Mouse (Mus musculus): ENCODE results near the gene Ppil1. TPM values are rescaled to one million over a fixed set of nuclear protein-coding genes. Genes with fewer than 3 reads are reported as not detected.

The Ppil1 gene
- polyA plus RNA-seq, 1 experiment from 2014 or later, result 129 TPM

- H3K4me1 ChIP-seq, result peaks cover 41% of the 10 kb centered on the region
- ATAC-seq (ENCODE audit: insufficient number of reproducible peaks, low FRiP score, low TSS enrichment, low read depth), result no peak
- no peak overlapping the region for H3K27ac ChIP-seq (replicated peaks)
Measured at GRCm38 (mm10) chr17:29301421-29301820, 37.4 kb upstream of the Ppil1 start.

GRCm38 (mm10) chr17:29300926-29301325 is 36.9 kb upstream of the Ppil1 start:
- 0 out of 2 replicates have a peak overlapping the region, but pooled peaks have one; percentile 14 for H3K27ac ChIP-seq (replicated peaks)
- no peak overlapping the region for H3K4me2 ChIP-seq (replicated peaks)
- no peak overlapping the region for H3K4me3 ChIP-seq (replicated peaks)
- H3K4me1 ChIP-seq, result peaks cover 36% of the 10 kb centered on the region
- H3K9me3 ChIP-seq (replicated peaks), result no peaks in the 10 kb centered on the region
- 87% methylated on average over 7 of the region's 7 CpGs for WGBS
- no peaks in the 10 kb centered on the region for H3K27me3 ChIP-seq
- H3K9ac ChIP-seq, result no peak overlapping the region
- no peak for ATAC-seq (ENCODE audit: insufficient number of reproducible peaks, low FRiP score, low TSS enrichment, low read depth)
- H3K36me3 ChIP-seq, result peaks cover 50% of the 10 kb centered on the region

More at GRCm38 (mm10) chr17:29301421-29301820, 37.4 kb upstream of the Ppil1 start:
- 85% methylated on average over 6 of the region's 6 CpGs for WGBS
- Histone ChIP-seq H3K4me3 (replicated peaks) (no peak overlapping the region), H3K27me3 (no peaks in the 10 kb centered on the region), H3K4me2 (replicated peaks) (no peak overlapping the region), H3K9me3 (replicated peaks) (no peaks in the 10 kb centered on the region), H3K9ac (no peak overlapping the region), H3K36me3 (peaks cover 45% of the 10 kb centered on the region)

- ATAC-seq (ENCODE audit: insufficient number of reproducible peaks, low FRiP score, low TSS enrichment, low read depth), result no peak
- H3K9me3 ChIP-seq (replicated peaks), result no peaks in the 10 kb centered on the region
- H3K9ac ChIP-seq, result no peak overlapping the region
- no peaks in the 10 kb centered on the region for H3K27me3 ChIP-seq
- H3K4me2 ChIP-seq (replicated peaks), result no peak overlapping the region
- H3K36me3 ChIP-seq, result peaks cover 66% of the 10 kb centered on the region
- no peak overlapping the region for H3K4me3 ChIP-seq (replicated peaks)
- 89% methylated on average over 4 of the region's 4 CpGs for WGBS
- H3K4me1 ChIP-seq, result peaks cover 20% of the 10 kb centered on the region
- no peak overlapping the region for H3K27ac ChIP-seq (replicated peaks)
Measured at GRCm38 (mm10) chr17:29299282-29299681, 35.3 kb upstream of the Ppil1 start.

- Histone ChIP-seq H3K4me1 (0 out of 2 replicates have a peak, but pooled peaks cover 7% of the 10 kb centered on the region), H3K27ac (replicated peaks) (no peak overlapping the region), H3K9me3 (replicated peaks) (no peaks in the 10 kb centered on the region), H3K9ac (no peak overlapping the region), H3K4me2 (replicated peaks) (no peak overlapping the region), H3K36me3 (peaks cover 79% of the 10 kb centered on the region), H3K27me3 (no peaks in the 10 kb centered on the region), H3K4me3 (replicated peaks) (no peak overlapping the region)
- 86% methylated on average over 6 of the region's 6 CpGs for WGBS
- ATAC-seq (ENCODE audit: insufficient number of reproducible peaks, low FRiP score, low TSS enrichment, low read depth), result no peak
Measured at GRCm38 (mm10) chr17:29297813-29298212, 33.8 kb upstream of the Ppil1 start.

- WGBS, result 47% methylated on average over 10 of the region's 10 CpGs
- Histone ChIP-seq H3K4me3 (replicated peaks) (no peak overlapping the region), H3K9ac (no peak overlapping the region), H3K9me3 (replicated peaks) (no peaks in the 10 kb centered on the region), H3K4me2 (replicated peaks) (no peak overlapping the region), H3K27me3 (no peaks in the 10 kb centered on the region), H3K4me1 (0 out of 2 replicates have a peak, but pooled peaks cover 6% of the 10 kb centered on the region), H3K36me3 (peaks cover 80% of the 10 kb centered on the region), H3K27ac (replicated peaks) (no peak overlapping the region)
- no peak for ATAC-seq (ENCODE audit: insufficient number of reproducible peaks, low FRiP score, low TSS enrichment, low read depth)
Measured at GRCm38 (mm10) chr17:29297321-29297720, 33.3 kb upstream of the Ppil1 start.

GRCm38 (mm10) chr17:29295835-29296234 is 31.8 kb upstream of the Ppil1 start:
- H3K27ac ChIP-seq (replicated peaks), result no peak overlapping the region
- H3K4me3 ChIP-seq (replicated peaks), result no peak overlapping the region
- no peak overlapping the region for H3K9ac ChIP-seq
- no peaks in the 10 kb centered on the region for H3K9me3 ChIP-seq (replicated peaks)
- H3K36me3 ChIP-seq, result peaks cover 72% of the 10 kb centered on the region
- ATAC-seq (ENCODE audit: insufficient number of reproducible peaks, low FRiP score, low TSS enrichment, low read depth), result no peak
- 0 out of 2 replicates have a peak, but pooled peaks cover 3% of the 10 kb centered on the region for H3K4me1 ChIP-seq
- 64% methylated on average over 5 of the region's 5 CpGs for WGBS
- no peaks in the 10 kb centered on the region for H3K27me3 ChIP-seq
- H3K4me2 ChIP-seq (replicated peaks), result no peak overlapping the region

- no peaks in the 10 kb centered on the region for H3K27me3 ChIP-seq
- 65% methylated on average over 9 of the region's 9 CpGs for WGBS
- no peak overlapping the region for H3K4me2 ChIP-seq (replicated peaks)
- no peak overlapping the region for H3K27ac ChIP-seq (replicated peaks)
- ATAC-seq (ENCODE audit: insufficient number of reproducible peaks, low FRiP score, low TSS enrichment, low read depth), result no peak
- H3K36me3 ChIP-seq, result peaks cover 60% of the 10 kb centered on the region
- H3K4me1 ChIP-seq, result 0 out of 2 replicates have a peak, but pooled peaks cover 3% of the 10 kb centered on the region
- no peaks in the 10 kb centered on the region for H3K9me3 ChIP-seq (replicated peaks)
- H3K4me3 ChIP-seq (replicated peaks), result no peak overlapping the region
- H3K9ac ChIP-seq, result no peak overlapping the region
Measured at GRCm38 (mm10) chr17:29293807-29294605, 30.0 kb upstream of the Ppil1 start.

GRCm38 (mm10) chr17:29292996-29293395 is 29.0 kb upstream of the Ppil1 start:
- 0 out of 2 replicates have a peak, but pooled peaks cover 3% of the 10 kb centered on the region for H3K4me1 ChIP-seq
- no peak for ATAC-seq (ENCODE audit: insufficient number of reproducible peaks, low FRiP score, low TSS enrichment, low read depth)
- WGBS, result 74% methylated on average over 3 of the region's 3 CpGs
- H3K4me3 ChIP-seq (replicated peaks), result no peak overlapping the region
- no peaks in the 10 kb centered on the region for H3K9me3 ChIP-seq (replicated peaks)
- peaks cover 53% of the 10 kb centered on the region for H3K36me3 ChIP-seq
- no peak overlapping the region for H3K4me2 ChIP-seq (replicated peaks)
- no peaks in the 10 kb centered on the region for H3K27me3 ChIP-seq
- no peak overlapping the region for H3K9ac ChIP-seq
- no peak overlapping the region for H3K27ac ChIP-seq (replicated peaks)

- 79% methylated on average over 7 of the region's 7 CpGs for WGBS
- Histone ChIP-seq H3K4me1 (no peaks in the 10 kb centered on the region), H3K4me3 (replicated peaks) (no peak overlapping the region), H3K9me3 (replicated peaks) (no peaks in the 10 kb centered on the region), H3K9ac (no peak overlapping the region), H3K27ac (replicated peaks) (no peak overlapping the region), H3K27me3 (no peaks in the 10 kb centered on the region), H3K36me3 (peaks cover 48% of the 10 kb centered on the region), H3K4me2 (replicated peaks) (no peak overlapping the region)
- ATAC-seq (ENCODE audit: insufficient number of reproducible peaks, low FRiP score, low TSS enrichment, low read depth), result no peak
Measured at GRCm38 (mm10) chr17:29291793-29292192, 27.8 kb upstream of the Ppil1 start.

- H3K9me3 ChIP-seq (replicated peaks), result no peaks in the 10 kb centered on the region
- H3K4me3 ChIP-seq (replicated peaks), result no peak overlapping the region
- peaks cover 35% of the 10 kb centered on the region for H3K36me3 ChIP-seq
- no peaks in the 10 kb centered on the region for H3K4me1 ChIP-seq
- H3K9ac ChIP-seq, result no peak overlapping the region
- WGBS, result 76% methylated on average over 21 of the region's 21 CpGs
- H3K27me3 ChIP-seq, result no peaks in the 10 kb centered on the region
- ATAC-seq (ENCODE audit: insufficient number of reproducible peaks, low FRiP score, low TSS enrichment, low read depth), result no peak
- H3K4me2 ChIP-seq (replicated peaks), result no peak overlapping the region
- H3K27ac ChIP-seq (replicated peaks), result no peak overlapping the region
Measured at GRCm38 (mm10) chr17:29282216-29282952, 18.4 kb upstream of the Ppil1 start.

- ATAC-seq (ENCODE audit: insufficient number of reproducible peaks, low FRiP score, low TSS enrichment, low read depth), result no peak
Measured at GRCm38 (mm10) chr17:29281541-29281940, 17.6 kb upstream of the Ppil1 start.

More at GRCm38 (mm10) chr17:29281541-29281940, 17.6 kb upstream of the Ppil1 start:
- Histone ChIP-seq H3K9me3 (replicated peaks) (no peaks in the 10 kb centered on the region), H3K4me3 (replicated peaks) (no peak overlapping the region), H3K4me1 (no peaks in the 10 kb centered on the region), H3K36me3 (peaks cover 34% of the 10 kb centered on the region), H3K27me3 (no peaks in the 10 kb centered on the region), H3K27ac (replicated peaks) (no peak overlapping the region), H3K9ac (no peak overlapping the region), H3K4me2 (replicated peaks) (no peak overlapping the region)
- WGBS, result 83% methylated on average over 5 of the region's 5 CpGs

Measured in embryonic facial prominence, embryonic 15.5 days (tissue).